In genomic region chr6:140598516-140598915, GRCm38 (mm10) we compare ENCODE assay signal across 18 mouse cellular contexts. TPM values are rescaled to one million over a fixed set of nuclear protein-coding genes. Genes with fewer than 3 reads are reported as not detected.
DNase-seq lines count a peak whose midpoint lies in the region; ATAC-seq and TF ChIP-seq lines count a peak whose summit lies in the region.
"Had no signal": no experiment of that assay in that cellular context is flagged by ENCODE, and none has a peak within 500 bp of the region (broad histone marks: within the 10 kb centered on the region; RNA-seq: fewer than 3 reads in every experiment).

No protein-coding gene starts in this region.

- peaks cover 24% of the 10 kb centered on the region; the same call in 1 of the 2 replicates for H3K36me3 ChIP-seq in intestine, postnatal 0 days (ENCODE audit: control insufficient read depth, insufficient read depth)
- 0 out of 2 replicates have a peak, but pooled peaks cover 5% of the 10 kb centered on the region for H3K36me3 ChIP-seq in intestine, embryonic 16.5 days (ENCODE audit: control insufficient read depth, insufficient read depth, low read length)

- H3K4me2 ChIP-seq in intestine, postnatal 0 days (replicated peaks; ENCODE audit: low read depth) = no peak overlapping the region
- H3K4me2 ChIP-seq in intestine, embryonic 16.5 days (ENCODE audit: low read depth, low read length) = no peak overlapping the region
- H3K4me2 ChIP-seq: intestine, embryonic 15.5 days; liver, embryonic 12.5 days; lung, embryonic 15.5 days had no signal

- no peak overlapping the region for H3K9ac ChIP-seq in intestine, postnatal 0 days (ENCODE audit: low read depth, low read length)
- H3K9ac ChIP-seq in intestine, embryonic 16.5 days (ENCODE audit: low read depth, low read length) = no peak overlapping the region
- H3K9ac ChIP-seq: intestine, embryonic 15.5 days; liver, embryonic 12.5 days; lung, embryonic 15.5 days had no signal

- no peak for ATAC-seq in intestine, postnatal 0 days
- ATAC-seq in intestine, embryonic 16.5 days = no peak
- ATAC-seq: intestine, embryonic 15.5 days; liver, embryonic 12.5 days; Patski had no signal

- H3K9me3 ChIP-seq in intestine, postnatal 0 days (ENCODE audit: control insufficient read depth) = no peaks in the 10 kb centered on the region
- no peaks in the 10 kb centered on the region for H3K9me3 ChIP-seq in intestine, embryonic 16.5 days (ENCODE audit: control insufficient read depth, low read length)
- H3K9me3 ChIP-seq: embryonic facial prominence, embryonic 10.5 days; intestine, embryonic 15.5 days; liver, embryonic 12.5 days; lung, embryonic 15.5 days had no signal

- H3K4me3 ChIP-seq in intestine, postnatal 0 days (ENCODE audit: low read depth, low read length) = no peak overlapping the region
- H3K4me3 ChIP-seq in intestine, embryonic 16.5 days (ENCODE audit: low read length) = no peak overlapping the region
- H3K4me3 ChIP-seq: embryonic facial prominence, embryonic 10.5 days; intestine, embryonic 15.5 days; left cerebral cortex, adult 2 months; liver, embryonic 12.5 days; lung, embryonic 15.5 days had no signal

- H3K27me3 ChIP-seq in intestine, postnatal 0 days (replicated peaks; ENCODE audit: control insufficient read depth, insufficient read depth, low read length) = no peaks in the 10 kb centered on the region
- H3K27me3 ChIP-seq in intestine, embryonic 16.5 days (replicated peaks; ENCODE audit: control insufficient read depth, insufficient read depth, low read length) = no peaks in the 10 kb centered on the region
- H3K27me3 ChIP-seq: intestine, embryonic 15.5 days; liver, embryonic 12.5 days; lung, embryonic 15.5 days; Patski had no signal

- TF ChIP-seq CTCF in intestine, postnatal 0 days (IDR thresholded peaks at IDR 0.05; ENCODE audit: low read depth) = no peak

- 78% methylated on average over 9 of the region's 9 CpGs for WGBS in intestine, postnatal 0 days
- 90% methylated on average over 9 of the region's 9 CpGs for WGBS in intestine, embryonic 16.5 days

- DNase-seq in T-cell, adult 2 months (ENCODE audit: low spot score) = peak; percentile 20
- DNase-seq in naive thymus-derived CD4-positive, alpha-beta T cell, adult 2 months (ENCODE audit: low read depth) = peak; percentile 33
- peak; percentile 34 to 57 for DNase-seq in thymus, postnatal 36 days
- DNase-seq in layer of hippocampus, adult 18-20 months (ENCODE audit: low spot score in 2 of 2) = no peak
- DNase-seq in urinary bladder, postnatal 36 days (ENCODE audit: low spot score in 2 of 2) = no peak
- DNase-seq in adrenal gland, postnatal 14 days = no peak
- DNase-seq: cerebellum, postnatal 14 days; gastrocnemius, postnatal 25 days; kidney, postnatal 14 days had no signal

- H3K4me1 ChIP-seq in intestine, postnatal 0 days (replicated peaks; ENCODE audit: control insufficient read depth, insufficient read depth, low read length) = peaks cover 6% of the 10 kb centered on the region; the same call in 1 of the 2 replicates
- H3K4me1 ChIP-seq in intestine, embryonic 16.5 days (ENCODE audit: control insufficient read depth, insufficient read depth, low read length) = peaks cover 9% of the 10 kb centered on the region
- H3K4me1 ChIP-seq: liver, embryonic 12.5 days had no signal

- peak overlapping the region; percentile 46; the same call in 1 of the 2 replicates for H3K27ac ChIP-seq in intestine, postnatal 0 days (ENCODE audit: low read depth, low read length)
- no peak overlapping the region for H3K27ac ChIP-seq in intestine, embryonic 16.5 days (ENCODE audit: low read length)
- H3K27ac ChIP-seq: embryonic facial prominence, embryonic 10.5 days; intestine, embryonic 15.5 days; left cerebral cortex, adult 2 months; liver, embryonic 12.5 days; lung, embryonic 15.5 days; stomach, postnatal 0 days had no signal

RNA-seq across cellular contexts. Expression of gene Aebp2, which starts 23.9 kb away (rescaled TPM):
- polyA plus RNA-seq in intestine, postnatal 0 days (2015; fragmentation: Nextera tagmentation; extraction: Ambion mirVana) = 8.2 and 9.5 TPM in 2 replicates
- polyA plus RNA-seq in intestine, embryonic 16.5 days (2015; fragmentation: Nextera tagmentation; extraction: Ambion mirVana) = 6.4 and 7.3 TPM in 2 replicates
- 10 to 100 TPM; 55.3 to 64.4 TPM for total RNA-seq in layer of hippocampus, adult 18-20 months (2021)
- total RNA-seq in adrenal gland, postnatal 14 days (2021) = 52.3 and 52.8 TPM in 2 replicates

Comparison
In these comparisons a context has a peak if more than half of its experiments do, and no peak if none do; other contexts are left out.
1. DNase-seq: peak in T-cell, adult 2 months (single experiment), naive thymus-derived CD4-positive, alpha-beta T cell, adult 2 months (single experiment) and thymus, postnatal 36 days (2 of 2); none in layer of hippocampus, adult 18-20 months (0 of 2), urinary bladder, postnatal 36 days (0 of 2) and adrenal gland, postnatal 14 days (single experiment).